Mouse (Mus musculus) liver, adult 2 months (tissue): ENCODE results near the gene Clic1. TPM values are rescaled to one million over a fixed set of nuclear protein-coding genes. Genes with fewer than 3 reads are reported as not detected.
A peak's percentile ranks its signal among the peaks of the same experiment; 100 is the strongest.

Experiments
- DNase-seq: peaks from one replicate; pipeline ENCODE4 v3.0.0-alpha.2; 2011; ENCODE audit warnings: low read depth, low spot score; ENCODE audit errors: extremely low read depth
- H3K27ac ChIP-seq: fragments of 200-500 bp; replicated peaks from 2 replicates; pipeline ENCODE4 v1.5.1; 2012; ENCODE audit warnings: low read depth, mild to moderate bottlenecking, control low read depth, inconsistent platforms, low read length; ENCODE audit not compliant: insufficient read depth
- H3K27me3 ChIP-seq: fragments of 200-500 bp; 2 replicates; pipeline ENCODE4 v1.6.1; 2012; ENCODE audit warnings: mild to moderate bottlenecking, moderate library complexity, low read length, inconsistent platforms; ENCODE audit not compliant: control insufficient read depth, insufficient read depth
- H3K36me3 ChIP-seq: fragments of 200-500 bp; 2 replicates; pipeline ENCODE4 v1.6.1; 2012; ENCODE audit warnings: low read length, inconsistent platforms; ENCODE audit not compliant: control insufficient read depth, insufficient read depth
- H3K4me1 ChIP-seq: fragments of 200-500 bp; 2 replicates; pipeline ENCODE4 v1.6.1; 2011; ENCODE audit warnings: low read length; ENCODE audit not compliant: control insufficient read depth, insufficient read depth
- H3K4me3 ChIP-seq: fragments of 200-500 bp; 2 replicates; pipeline ENCODE4 v1.5.1; 2011; ENCODE audit warnings: low read depth, mild to moderate bottlenecking, control low read depth, low read length, moderate library complexity; ENCODE audit not compliant: insufficient read depth
- H3K79me2 ChIP-seq: fragments of 200-500 bp; 2 replicates; pipeline ENCODE4 v1.6.1; 2012; ENCODE audit warnings: inconsistent platforms, mild to moderate bottlenecking, low read length, moderate library complexity; ENCODE audit not compliant: control insufficient read depth, insufficient read depth
- H3K9ac ChIP-seq: fragments of 200-500 bp; 2 replicates; pipeline ENCODE4 v1.6.1; 2012; ENCODE audit warnings: low read depth, mild to moderate bottlenecking, control low read depth, inconsistent platforms, low read length
- CTCF ChIP-seq: fragments of 200-500 bp; IDR thresholded peaks from 2 replicates; pipeline ENCODE4 v1.5.1; 2011; ENCODE audit warnings: low read depth, low read length, control low read depth
- POLR2A ChIP-seq: fragments of 200-500 bp; IDR thresholded peaks from 2 replicates; pipeline ENCODE4 v1.6.1; 2011; ENCODE audit warnings: low read length, control low read depth; ENCODE audit not compliant: insufficient read depth; ENCODE audit errors: extremely low read depth
- WGBS: fragments of 180-500 bp; shearing (Covaris S2); methylation state at CpG from one replicate; pipeline ENCODE4 v1.1.7; 2018; 5-methylcytosine and 5-hydroxymethylcytosine counted together
- polyA plus RNA-seq: library from polyadenylated mRNA; depleted of rRNA; stranded (reverse); fragments of >200 nt; gene quantifications from 2 replicates; pipeline ENCODE4 v1.2.3, GENCODE M21; 2012
- total RNA-seq: library from RNA; depleted of rRNA; stranded (reverse); fragments of >200 nt; gene quantifications from 2 replicates; pipeline ENCODE4 v1.2.3, GENCODE M21; 2014

Gene Clic1
- total and polyA plus RNA-seq, 2 experiments: 16.8 to 20.3 TPM

GRCm38 (mm10) chr17:35048932-35049440, 780 bp upstream of the Clic1 start:
- Histone ChIP-seq H3K4me3 (no peak overlapping the region), H3K27me3 (no peaks in the 10 kb centered on the region), H3K79me2 (no peaks in the 10 kb centered on the region), H3K36me3 (peaks cover 4% of the 10 kb centered on the region; the same call in 1 of the 2 replicates), H3K9ac (no peak overlapping the region), H3K27ac (peak overlapping the region; percentile 51), H3K4me1 (peaks cover 16% of the 10 kb centered on the region)
- no peak for DNase-seq
- TF ChIP-seq POLR2A: no peak
- TF ChIP-seq CTCF: no peak
- 64% methylated on average over 5 of the region's 5 CpGs for WGBS

- peak overlapping the region; percentile 56 for H3K27ac ChIP-seq
- no peaks in the 10 kb centered on the region for H3K79me2 ChIP-seq
- WGBS: 1% methylated on average over 27 of the region's 27 CpGs
- peak overlapping the region; percentile 75 for H3K4me3 ChIP-seq
- H3K36me3 ChIP-seq: peaks cover 8% of the 10 kb centered on the region; the same call in 1 of the 2 replicates
- no peak for TF ChIP-seq CTCF
- no peak for TF ChIP-seq POLR2A
- peak overlapping the region; percentile 77 for H3K9ac ChIP-seq
- H3K4me1 ChIP-seq: peaks cover 15% of the 10 kb centered on the region
- DNase-seq: peak; percentile 33
- no peaks in the 10 kb centered on the region for H3K27me3 ChIP-seq
Observed at GRCm38 (mm10) chr17:35050126-35050750, 472 bp downstream of the Clic1 start.

DNA sequence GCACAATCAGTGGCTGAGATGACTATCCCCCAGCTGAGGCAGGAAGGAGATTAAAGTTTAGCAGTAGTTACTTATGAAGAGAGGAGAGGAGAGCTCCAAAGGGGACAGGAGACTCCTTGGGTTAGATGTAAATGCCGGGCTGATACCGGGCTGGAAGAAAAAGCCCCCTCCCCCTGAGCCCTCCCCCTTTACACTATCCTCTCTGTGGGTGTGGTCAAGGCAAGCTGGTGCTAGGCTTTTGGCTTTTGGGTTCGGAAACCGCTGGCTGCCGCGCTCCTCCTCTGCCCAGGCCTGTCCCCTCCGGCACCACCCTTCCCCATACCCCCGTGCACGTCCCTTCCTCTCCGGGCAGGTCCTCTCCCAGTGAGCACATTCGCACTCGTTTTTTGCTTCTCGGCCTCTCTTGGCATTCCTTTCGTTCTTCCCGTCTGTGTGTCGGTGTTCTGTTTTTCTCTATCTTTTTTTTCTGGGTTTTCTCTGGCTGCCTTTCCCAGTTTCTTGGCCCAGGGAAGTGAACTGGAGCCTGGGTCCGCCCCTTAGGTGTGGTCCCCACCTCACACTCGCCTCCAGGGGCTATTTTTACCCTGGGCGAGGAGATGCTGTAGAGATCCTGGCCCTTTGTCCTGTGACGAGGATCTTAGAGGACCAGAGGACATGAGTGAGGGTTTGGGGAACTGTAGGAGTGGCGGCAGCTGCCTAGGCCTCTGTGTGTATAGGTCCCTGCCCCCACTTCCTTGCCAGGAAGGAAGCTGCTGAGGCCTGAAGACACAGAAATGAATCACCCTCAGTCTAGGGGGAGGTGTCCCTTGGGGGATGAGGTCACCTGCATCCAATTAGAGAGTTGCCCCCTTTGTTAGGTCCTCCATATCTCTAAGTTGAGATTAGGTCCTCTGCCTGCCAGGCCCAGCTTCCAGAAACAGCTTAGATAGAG, 1.7 kb downstream of the Clic1 start:
- Histone ChIP-seq H3K27ac (peak overlapping the region; percentile 80), H3K9ac (peak overlapping the region; percentile 78), H3K27me3 (no peaks in the 10 kb centered on the region), H3K79me2 (no peaks in the 10 kb centered on the region), H3K4me3 (peak overlapping the region; percentile 68), H3K36me3 (peaks cover 9% of the 10 kb centered on the region; the same call in 1 of the 2 replicates), H3K4me1 (peaks cover 12% of the 10 kb centered on the region)
- TF ChIP-seq CTCF: no peak
- TF ChIP-seq POLR2A: 0 out of 2 replicates have a peak, but pooled peaks have one; percentile 26
- WGBS: 59% methylated on average over 21 of the region's 21 CpGs
- DNase-seq: peak; percentile 42

GRCm38 (mm10) chr17:35052271-35052798, 2.6 kb downstream of the Clic1 start:
- WGBS: 75% methylated on average over 12 of the region's 12 CpGs
- H3K27me3 ChIP-seq: no peaks in the 10 kb centered on the region
- DNase-seq: no peak
- H3K79me2 ChIP-seq: no peaks in the 10 kb centered on the region
- H3K4me3 ChIP-seq: no peak overlapping the region
- H3K9ac ChIP-seq: no peak overlapping the region; the same call in 1 of the 2 replicates
- 0 out of 2 replicates have a peak overlapping the region, but pooled peaks have one; percentile 17 for H3K27ac ChIP-seq
- peaks cover 11% of the 10 kb centered on the region for H3K4me1 ChIP-seq
- peaks cover 10% of the 10 kb centered on the region; the same call in 1 of the 2 replicates for H3K36me3 ChIP-seq
- TF ChIP-seq POLR2A (no peak), CTCF (no peak)

- H3K27ac ChIP-seq: no peak overlapping the region
- 89% methylated on average over 7 of the region's 7 CpGs for WGBS
Observed at GRCm38 (mm10) chr17:35055691-35056495, 6.1 kb downstream of the Clic1 start.

More at GRCm38 (mm10) chr17:35055691-35056495, 6.1 kb downstream of the Clic1 start:
- no peak for DNase-seq
- H3K4me3 ChIP-seq: no peak overlapping the region
- peaks cover 3% of the 10 kb centered on the region; the same call in 1 of the 2 replicates for H3K4me1 ChIP-seq
- no peaks in the 10 kb centered on the region for H3K79me2 ChIP-seq
- no peak for TF ChIP-seq CTCF
- TF ChIP-seq POLR2A: no peak
- H3K27me3 ChIP-seq: no peaks in the 10 kb centered on the region
- H3K9ac ChIP-seq: no peak overlapping the region
- peaks cover 11% of the 10 kb centered on the region; the same call in 1 of the 2 replicates for H3K36me3 ChIP-seq
